Mouse (Mus musculus) embryo, embryonic 9.5 days (tissue): Measurements from ENCODE around the gene Mn1.

ENCODE experiments used
- DNase-seq: peaks from one replicate; pipeline ENCODE4 v3.0.0-alpha.2; 2017; ENCODE audit errors: extremely low spot score

Mn1 gene

GRCm38 (mm10) chr5:111431007-111431730 is 14.0 kb downstream of the Mn1 start:
- DNase-seq, result no peak

GRCm38 (mm10) chr5:111432842-111433241 is 15.7 kb downstream of the Mn1 start:
- DNase-seq, result no peak

- no peak for DNase-seq
These were observed 17.2 kb downstream of the Mn1 start for GRCm38 (mm10) chr5:111434342-111434842.

- no peak for DNase-seq
These were observed 19.1 kb downstream of the Mn1 start for GRCm38 (mm10) chr5:111436260-111436659.

GRCm38 (mm10) chr5:111437205-111437604 is 20.0 kb downstream of the Mn1 start:
- no peak for DNase-seq

GRCm38 (mm10) chr5:111438336-111438735 is 21.2 kb downstream of the Mn1 start:
- DNase-seq, result no peak

DNA sequence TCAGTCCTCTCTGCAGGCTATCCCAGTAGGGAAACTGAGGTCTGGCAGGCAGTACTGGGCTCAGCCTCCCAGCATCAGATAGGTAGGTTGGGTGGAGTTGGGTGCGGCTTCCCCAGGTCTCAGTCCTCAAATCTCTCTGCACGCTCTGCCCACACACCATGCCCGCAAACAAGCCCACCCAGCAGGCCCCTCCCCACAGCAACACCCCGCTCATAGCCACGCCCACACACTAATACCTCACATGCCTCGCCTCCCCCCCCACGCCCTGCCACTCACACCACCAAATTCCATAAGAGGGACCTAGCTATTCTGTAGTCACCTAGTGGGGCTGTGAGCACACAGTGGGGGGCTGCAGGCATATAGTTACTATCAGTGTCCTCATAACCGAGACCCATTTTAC is 21.7 kb downstream of the Mn1 start:
- DNase-seq, result no peak

DNA sequence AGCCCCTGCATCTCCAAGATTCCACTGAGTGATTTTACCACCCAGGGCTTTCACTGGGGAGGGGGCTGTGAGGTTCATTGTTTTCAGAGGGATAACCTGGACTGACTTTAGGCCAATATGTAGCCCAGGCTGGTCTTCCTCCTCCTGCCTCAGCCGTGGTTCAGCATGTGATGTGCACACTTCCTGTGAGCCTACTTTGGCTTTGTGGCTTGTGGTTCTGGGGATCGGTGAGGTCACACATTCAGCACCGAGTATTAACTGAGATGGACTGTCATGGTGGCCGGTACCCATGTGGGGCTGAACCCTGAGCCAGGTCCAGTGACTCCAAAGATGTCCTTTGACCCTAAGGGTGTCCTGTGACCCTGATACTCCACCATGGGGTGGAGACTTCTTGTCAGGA is 23.1 kb downstream of the Mn1 start:
- no peak for DNase-seq

DNA sequence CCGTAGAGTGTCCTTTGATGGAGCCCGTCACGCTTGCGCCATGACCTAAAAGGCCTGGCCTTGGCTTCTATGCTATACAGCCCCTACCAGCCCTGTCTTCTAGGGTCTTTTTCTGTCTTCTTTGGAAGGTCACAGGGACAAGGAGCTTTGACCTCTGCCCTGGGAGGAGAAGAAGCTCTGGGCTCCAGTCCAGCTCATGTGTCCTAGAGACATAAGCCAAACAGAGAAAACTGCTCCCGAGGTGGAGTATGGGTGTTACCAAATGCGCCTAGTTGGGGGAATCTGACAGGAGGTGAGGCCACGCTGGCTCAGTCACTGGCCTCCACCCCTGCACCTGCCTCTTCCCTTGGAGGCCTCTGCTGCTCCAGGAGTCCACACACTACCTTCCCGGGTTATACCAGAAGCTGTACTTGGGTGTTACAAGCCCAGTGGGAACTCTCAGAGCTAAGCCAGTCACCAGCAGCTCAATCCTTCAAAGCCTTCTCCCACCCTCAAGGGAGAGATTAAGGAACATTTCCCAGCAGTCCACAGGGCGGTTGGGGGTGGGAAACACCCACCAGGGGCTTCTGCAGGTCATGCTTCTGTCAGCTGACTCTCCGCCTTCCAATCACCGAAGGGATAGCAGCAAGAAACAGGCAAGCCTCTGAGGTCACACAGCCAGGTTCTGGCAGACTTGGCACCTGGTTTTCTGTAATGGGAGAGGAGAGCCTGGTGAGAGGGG is 25.1 kb downstream of the Mn1 start:
- no peak for DNase-seq

DNA sequence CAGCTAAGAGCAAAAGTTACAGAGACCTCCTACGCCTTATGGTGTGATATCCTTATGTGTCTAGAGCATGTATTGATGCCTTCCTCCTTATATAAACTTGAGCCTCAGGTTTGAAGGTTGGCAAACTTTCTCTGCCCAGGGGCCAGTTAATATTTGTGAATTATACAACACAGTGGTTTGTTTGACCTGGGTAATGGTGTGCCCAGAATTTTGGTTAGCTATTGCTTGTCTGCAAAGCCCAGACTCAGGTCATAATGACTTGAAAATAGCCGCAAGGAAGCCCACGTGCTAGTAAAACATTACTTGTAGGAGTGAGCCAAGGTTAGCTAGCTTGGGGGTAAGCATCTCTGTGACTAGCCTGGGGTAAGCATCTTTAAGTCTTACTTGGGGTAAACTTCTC is 26.5 kb downstream of the Mn1 start:
- no peak for DNase-seq

- no peak for DNase-seq
These were observed 27.2 kb downstream of the Mn1 start for GRCm38 (mm10) chr5:111444361-111444760.

DNA sequence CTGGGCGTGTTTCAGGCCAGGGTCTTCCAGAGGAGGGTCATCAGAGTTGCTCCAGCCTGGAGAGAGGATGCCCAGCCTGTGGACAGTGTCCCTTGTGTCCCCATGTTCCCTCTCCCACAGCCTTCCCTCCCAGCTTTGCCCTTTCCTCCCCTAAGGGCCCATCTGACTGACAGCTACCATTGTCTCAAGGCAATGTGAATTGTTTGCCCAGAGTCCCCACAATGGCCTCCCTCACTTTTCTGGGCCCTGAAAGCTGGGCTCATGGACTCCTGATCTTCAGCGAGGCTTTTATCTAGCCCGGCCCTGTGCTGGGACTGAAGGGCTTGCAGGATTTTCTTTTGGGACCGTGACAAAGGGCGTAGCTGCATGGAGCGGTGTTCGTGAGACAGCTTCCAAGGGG is 29.5 kb downstream of the Mn1 start:
- DNase-seq, result peak; percentile 58

GRCm38 (mm10) chr5:111449700-111450099 is 32.5 kb downstream of the Mn1 start:
- no peak for DNase-seq

DNA sequence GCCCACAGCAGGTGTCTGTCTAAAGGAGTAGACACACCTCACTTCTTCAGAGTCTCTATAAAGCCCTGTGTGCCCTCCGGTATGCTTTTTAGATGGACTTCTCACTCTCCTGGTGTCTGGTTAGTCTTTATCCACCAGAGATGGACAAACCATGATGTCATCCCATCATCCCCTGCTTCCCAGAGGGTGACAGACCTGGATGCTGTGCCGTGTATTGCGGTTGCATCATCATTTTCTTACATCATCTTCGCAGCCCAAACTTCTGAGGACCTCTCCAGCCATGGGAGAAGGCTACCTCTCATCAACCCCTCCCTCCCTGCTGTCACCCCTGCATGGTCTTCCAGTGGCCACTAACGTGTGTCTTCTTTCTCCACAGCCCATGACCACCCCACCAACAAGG is 37.1 kb downstream of the Mn1 start:
- DNase-seq, result no peak

DNA sequence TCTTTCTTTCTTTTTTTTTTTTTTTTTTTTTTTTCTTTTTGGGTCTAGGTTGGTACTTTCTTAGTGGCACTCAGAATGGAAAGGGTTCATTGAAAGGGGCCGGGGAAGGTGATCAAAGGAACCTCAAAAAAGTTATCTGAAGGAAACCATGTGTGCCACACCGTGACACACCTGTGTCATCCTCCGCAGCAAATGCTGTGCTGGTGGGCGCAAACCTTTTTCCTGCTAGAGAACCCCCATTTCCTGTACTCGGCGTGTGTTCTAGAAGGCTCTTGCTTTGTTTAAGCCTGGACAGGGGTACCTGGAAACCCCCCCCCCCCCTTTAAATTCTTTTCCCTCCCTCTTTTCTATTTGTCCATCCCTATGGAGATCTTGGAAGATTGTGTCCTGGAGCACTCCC is 37.7 kb downstream of the Mn1 start:
- no peak for DNase-seq

DNA sequence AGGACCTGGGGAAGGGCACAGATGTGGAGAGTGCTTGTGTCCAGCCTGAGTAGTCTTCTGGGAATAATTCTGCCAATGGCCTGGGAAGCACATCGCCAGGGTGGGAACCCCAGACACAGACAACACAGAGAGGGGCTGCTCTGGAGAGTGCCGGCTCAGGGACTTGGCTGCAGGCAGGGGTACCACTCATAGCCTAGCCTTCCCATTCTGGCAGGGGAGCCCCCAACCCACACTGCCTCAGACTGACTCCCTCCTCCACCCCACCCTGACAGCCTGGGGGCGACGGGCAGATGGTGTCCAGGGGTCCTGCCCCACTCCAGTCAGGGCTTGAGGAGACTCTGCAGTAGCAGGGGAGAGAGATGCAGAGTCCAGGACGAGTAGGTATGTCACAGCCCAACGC is 41.5 kb downstream of the Mn1 start:
- no peak for DNase-seq

GRCm38 (mm10) chr5:111465811-111466299 is 48.7 kb downstream of the Mn1 start:
- peak; percentile 46 for DNase-seq

- DNase-seq, result no peak
These were observed 49.3 kb downstream of the Mn1 start for GRCm38 (mm10) chr5:111466429-111466828.

DNA sequence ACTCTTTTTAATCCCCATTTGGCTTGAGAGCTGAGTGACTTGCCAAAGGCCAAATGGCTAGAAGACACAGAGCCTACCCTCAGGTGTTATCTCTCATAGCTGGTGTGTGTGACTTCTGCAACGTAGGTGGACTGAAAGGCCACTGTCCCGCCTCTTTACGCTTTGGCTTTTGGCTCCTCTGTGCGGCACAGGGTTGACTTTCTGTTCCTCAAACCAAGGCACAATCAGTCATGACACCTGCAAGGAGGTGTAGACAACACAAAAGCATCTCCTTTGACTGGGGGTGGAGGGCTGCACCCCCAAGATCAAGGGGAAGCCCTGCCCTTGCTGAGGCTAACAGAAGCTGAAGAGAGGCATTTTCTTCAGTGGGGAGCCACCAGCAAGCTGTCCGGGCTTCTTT is 50.5 kb downstream of the Mn1 start:
- DNase-seq, result no peak

DNA sequence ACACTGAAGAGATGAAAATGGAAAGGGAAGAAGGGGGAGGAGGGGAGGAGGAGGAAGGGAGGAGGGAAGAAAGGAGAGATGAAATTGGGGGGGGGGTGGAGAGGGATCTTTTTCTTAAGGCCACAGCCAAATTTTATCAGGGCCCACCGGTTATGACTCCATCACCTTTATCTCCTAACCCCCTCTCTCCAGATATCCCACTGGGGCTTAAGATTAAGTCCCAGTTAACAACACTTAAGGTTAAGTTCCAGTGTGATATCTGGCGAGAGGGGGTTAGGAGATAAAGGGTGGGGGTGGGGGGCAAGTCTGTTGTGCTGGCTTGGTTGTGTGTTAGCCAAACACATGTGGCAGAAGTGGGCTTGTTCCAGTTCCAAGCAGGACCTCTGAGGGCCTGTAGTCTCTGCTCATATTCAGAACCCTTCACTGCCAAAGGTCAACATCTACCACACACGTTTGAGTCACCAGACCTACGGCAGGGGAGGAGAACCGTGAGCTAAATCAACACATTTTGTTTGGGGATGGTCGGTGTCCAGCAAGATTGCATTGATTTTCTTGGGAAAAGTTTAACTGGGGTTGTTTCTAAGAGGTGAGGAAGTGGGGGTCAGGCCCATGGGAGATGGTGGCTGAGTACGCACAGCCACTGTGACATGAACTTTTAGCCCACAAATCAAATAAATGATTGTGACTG is 52.2 kb downstream of the Mn1 start:
- no peak for DNase-seq

- no peak for DNase-seq
These were observed 53.7 kb downstream of the Mn1 start for GRCm38 (mm10) chr5:111470875-111471274.

GRCm38 (mm10) chr5:111473425-111473824 is 56.3 kb downstream of the Mn1 start:
- DNase-seq, result no peak

DNA sequence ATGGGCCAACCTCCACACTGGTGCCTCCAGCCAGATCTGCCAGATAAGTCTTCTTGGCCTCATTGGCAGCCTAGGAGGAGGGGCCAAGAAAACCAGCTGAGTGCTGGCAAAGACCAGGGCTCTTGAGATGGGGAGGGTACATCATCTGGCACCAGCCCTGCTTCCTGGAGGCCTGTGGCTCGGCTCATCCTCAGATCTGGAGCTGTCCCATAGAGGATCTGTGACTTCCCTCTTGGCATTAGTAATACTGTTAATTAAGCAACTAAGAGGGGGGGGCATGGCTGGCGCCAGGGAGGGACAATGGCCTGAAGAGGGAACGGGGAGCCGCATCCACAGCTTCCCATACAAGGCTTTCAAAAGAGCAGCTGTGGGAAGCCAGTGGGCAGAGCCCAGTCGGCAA is 58.6 kb downstream of the Mn1 start:
- DNase-seq, result no peak
